Mouse (Mus musculus) WW6 (cell line): ENCODE results near the gene Nr1d1.

Experiments used
- DNase-seq: peaks from one replicate; pipeline ENCODE4 v3.0.0-alpha.2; 2013; ENCODE audit warnings: low read depth, low spot score

The Nr1d1 gene

DNA sequence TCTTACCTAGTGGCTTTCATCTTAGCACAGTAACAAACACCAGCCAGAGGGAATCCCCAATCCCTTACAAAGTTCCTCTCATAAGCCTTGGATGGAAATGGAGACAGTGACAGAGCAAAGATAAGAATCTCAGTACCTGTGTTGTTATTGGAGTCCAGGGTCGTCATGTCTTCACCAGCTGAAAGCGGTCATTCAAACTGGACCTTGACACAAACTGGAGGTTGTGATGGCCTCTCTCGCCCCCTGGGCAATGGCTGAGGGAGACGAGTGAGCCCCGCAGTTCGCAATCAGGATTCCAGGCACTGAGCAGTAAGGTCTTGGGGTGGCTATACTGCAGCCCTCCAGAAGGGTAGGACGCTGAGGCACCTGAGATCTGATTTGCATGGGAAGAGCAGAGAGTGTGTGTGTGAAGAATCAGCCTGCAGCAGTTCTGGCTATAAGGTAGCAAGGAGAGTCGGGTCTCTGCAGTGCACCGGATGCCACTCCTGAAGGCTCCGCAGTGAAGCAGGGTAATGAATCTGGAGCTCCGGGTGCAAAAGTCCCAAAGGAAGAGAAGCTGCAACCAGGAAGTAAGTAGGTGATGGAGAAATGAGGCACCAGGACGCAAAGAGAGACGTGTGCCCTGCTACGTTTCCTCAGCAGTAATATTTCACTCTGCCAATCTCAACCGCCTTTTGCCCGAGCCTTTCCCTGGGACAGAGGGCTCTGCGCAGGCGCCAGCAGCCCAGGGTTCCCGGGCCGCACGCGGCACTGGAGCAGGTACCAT is at the start of gene Nr1d1:
Nr1d1 (minus strand) TSS at position 752 of the 766 bp plus-strand sequence.
- DNase-seq: no peak

DNA sequence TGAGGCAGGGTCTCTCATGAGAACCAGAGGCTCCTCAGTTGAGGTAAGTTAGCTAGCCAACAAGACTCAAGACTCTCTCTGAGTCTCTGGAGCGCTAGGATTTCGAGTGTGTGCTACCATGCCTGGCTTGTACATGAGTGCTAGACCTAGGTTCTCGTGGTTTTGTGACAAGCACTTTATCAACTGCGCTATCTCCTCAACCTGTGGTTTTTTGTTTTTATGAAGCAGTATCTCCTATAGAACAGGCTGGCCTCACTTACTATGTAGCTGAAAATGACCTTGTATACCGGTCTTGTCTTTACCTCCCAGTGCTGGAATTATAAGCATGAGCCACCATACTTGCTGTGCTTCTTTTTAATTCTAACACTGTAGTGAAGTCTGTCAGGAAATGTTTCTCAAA is 45.8 kb upstream of the Nr1d1 start:
- no peak for DNase-seq

DNA sequence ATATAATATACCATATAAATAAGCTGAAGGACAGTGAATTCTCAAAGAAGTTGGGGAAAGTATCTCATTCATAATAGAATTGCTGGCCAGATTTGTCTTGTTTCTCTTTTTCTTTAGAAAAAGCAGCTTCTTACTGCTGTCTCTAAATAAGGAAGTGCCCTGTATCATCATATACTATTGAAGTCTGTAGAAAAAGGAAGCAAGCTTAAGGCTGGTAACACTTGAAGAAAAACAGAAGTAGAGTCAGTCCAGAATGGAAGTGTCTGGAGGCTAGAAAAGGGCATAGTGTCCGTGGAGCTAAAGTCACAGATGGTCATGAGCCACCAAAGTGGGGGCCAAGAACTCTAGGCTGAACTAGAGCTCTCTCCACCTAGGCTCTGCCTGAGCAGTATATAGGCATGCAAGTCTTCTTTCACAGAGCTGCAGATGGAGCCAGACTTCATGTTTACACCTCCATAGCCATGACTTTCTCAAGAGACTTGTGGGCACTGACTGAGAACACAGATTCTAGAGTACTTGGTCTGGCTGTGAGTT is 41.6 kb upstream of the Nr1d1 start:
- no peak for DNase-seq

DNA sequence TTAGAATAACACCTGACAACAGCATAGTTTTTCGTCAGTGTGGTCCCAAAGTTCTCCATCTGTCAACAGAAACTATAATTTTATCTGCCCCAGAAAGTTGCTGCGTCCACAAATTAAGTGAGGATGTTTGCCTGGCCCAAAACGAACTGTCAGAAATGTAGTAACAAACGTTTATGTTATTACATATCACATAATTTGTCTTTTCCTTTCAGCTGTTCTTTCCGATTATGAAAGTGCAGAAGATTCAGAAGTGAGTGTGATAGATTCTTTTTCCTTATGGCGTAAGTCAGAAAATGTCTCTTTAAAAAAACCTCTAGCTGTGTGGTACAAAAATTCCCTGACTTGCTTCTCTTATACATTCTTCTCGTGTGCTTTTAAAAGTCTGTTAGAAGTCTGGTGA is 35.6 kb upstream of the Nr1d1 start:
- DNase-seq: no peak

DNA sequence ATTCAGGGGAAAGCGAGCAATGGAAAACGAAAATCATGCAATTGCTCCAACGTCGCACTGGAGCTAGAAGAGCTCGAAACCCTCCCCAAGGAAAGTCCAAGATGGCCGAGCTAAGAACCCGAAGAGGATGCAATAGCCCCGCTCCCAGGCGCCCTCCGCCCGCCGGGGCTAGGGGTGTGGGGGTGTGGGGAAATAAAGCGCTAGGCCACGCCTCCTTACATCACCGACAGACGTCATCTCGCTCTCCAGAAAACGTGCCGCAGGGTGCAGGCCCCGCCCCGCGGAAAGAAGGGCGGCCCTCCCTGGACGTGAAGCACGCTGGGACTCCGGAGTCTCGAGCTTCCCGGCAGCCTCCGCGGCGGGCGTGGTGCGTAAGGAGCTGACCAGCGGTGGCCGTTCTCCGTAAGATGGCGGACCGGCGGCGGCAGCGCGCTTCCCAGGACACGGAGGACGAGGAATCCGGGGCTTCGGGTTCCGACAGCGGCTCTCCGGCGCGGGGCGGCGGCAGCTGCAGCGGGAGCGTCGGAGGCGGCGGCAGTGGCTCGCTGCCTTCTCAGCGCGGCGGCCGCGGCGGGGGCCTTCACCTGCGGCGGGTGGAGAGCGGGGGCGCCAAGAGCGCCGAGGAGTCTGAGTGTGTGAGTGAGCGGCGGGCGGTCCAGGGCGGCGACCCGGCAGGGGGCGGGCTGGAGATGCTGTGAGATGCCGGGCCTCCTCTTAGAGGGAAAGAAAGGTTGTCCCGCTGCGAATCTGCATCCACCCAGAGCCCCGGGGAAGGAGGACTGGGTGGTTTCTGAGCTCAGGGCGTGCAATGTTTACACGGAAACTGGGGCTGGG is 34.5 kb upstream of the Nr1d1 start:
- peak; percentile 100 for DNase-seq

DNA sequence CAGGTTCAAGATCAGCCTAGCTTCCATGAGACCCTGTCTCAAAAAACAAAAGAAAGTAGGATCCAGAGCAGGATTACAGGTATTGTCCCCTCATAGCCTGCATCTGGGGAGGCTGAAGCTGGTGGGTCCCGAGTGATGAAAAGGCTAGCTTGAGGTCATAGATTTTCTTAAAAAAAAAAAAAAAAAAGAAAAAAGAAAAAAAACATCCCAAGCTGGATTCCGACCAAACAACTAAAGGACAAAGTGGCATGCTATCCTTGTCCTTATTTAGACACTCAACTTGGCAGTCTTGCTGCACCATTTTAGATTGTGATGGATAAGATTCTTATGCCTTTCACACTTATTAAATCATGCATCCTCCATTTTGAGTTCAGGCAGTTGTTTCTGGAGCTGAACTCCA is 33.3 kb upstream of the Nr1d1 start:
- no peak for DNase-seq

DNA sequence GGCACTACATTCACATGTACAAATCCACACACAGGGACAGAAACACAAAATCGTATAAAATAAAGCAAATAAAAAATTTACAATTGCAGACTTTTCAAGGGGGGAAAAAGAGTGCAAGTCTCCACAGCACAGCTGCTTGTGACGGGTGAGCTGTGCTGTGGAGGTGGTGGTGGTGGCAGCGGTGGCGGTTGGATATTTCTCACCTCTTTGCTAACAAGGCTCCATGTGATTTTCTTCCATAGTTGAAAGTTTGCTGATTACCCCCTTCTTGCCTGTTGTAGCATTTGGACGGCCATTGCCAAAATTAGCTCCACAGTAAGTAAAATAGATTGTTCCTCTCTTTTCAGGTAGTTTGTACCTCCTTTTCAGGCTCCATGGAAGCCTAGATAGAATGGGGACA is 29.5 kb upstream of the Nr1d1 start, which contains the start of gene Casc3:
Casc3 (plus strand) TSS at position 301 of the 400 bp plus-strand sequence.
- no peak for DNase-seq

DNA sequence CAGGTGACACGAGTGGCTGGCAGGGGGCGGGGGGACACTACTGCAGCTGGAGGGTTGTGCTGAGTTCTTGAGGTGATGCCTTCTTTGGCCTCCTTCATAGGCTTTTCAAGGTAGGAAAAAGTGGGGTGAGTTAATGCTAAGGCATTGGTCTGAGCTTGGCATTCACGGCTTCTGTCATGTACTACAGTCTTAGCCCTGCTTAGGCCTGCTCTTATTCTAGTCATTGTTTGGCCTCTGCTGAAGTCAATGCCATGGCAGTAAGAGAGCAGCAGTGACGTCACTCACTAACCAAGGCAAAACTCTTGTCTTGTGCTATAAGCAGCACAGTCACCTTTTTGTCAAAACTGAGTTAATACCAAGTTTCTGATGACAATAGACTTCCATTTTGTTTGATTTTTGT is 22.8 kb upstream of the Nr1d1 start:
- DNase-seq: no peak

DNA sequence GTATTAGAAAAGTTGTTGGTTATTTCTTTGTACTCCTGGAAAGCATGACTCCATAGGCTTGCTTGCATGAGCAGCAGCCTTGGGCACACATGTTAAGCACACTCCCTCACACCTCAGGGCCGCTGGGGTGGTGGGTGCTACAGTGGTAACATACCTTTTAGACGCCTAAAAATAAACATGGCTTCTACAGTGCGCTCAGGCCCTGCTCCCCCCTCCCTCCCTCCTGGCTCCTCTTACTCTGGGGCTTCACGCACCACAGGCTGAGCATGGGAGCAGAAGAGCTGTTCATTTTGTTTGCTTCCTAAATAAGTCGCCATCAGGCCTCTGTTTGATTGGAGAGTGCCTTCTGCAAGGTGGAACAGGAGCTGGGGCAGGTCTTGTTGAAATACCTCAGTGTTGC is 22.2 kb upstream of the Nr1d1 start:
- no peak for DNase-seq

DNA sequence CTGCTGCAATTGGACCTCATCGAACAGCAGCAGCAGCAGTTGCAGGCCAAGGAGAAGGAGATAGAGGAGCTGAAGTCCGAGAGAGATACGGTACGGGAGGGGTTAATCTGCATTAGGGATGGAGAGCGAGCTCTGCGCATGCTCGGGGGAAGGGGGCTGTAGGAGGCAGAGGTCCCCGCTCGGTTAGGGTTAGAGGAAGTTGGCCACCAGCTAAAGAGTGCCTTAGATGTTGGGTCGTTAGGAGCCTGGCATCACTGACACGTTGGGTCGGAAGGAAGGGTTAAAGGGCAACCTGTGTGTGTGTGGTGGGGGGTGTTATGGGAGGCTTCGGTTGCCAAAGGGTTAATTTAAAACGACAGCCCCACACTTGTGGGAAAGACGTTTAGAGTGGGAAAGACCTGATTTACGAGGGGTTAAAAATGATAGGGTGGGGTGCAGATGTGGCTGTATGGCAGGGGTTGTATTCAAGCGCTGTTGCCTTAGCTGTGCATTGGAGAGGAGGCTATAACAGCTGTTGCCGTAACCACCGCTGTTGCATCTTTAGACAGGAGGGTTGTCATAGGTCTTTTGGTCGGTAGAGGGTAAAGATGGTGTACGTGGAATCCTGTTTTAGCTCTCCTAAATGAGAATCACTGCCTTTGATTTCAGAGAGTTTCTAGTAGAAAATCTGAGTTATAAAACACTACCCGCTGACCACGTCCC is 21.5 kb upstream of the Nr1d1 start:
- no peak for DNase-seq

DNA sequence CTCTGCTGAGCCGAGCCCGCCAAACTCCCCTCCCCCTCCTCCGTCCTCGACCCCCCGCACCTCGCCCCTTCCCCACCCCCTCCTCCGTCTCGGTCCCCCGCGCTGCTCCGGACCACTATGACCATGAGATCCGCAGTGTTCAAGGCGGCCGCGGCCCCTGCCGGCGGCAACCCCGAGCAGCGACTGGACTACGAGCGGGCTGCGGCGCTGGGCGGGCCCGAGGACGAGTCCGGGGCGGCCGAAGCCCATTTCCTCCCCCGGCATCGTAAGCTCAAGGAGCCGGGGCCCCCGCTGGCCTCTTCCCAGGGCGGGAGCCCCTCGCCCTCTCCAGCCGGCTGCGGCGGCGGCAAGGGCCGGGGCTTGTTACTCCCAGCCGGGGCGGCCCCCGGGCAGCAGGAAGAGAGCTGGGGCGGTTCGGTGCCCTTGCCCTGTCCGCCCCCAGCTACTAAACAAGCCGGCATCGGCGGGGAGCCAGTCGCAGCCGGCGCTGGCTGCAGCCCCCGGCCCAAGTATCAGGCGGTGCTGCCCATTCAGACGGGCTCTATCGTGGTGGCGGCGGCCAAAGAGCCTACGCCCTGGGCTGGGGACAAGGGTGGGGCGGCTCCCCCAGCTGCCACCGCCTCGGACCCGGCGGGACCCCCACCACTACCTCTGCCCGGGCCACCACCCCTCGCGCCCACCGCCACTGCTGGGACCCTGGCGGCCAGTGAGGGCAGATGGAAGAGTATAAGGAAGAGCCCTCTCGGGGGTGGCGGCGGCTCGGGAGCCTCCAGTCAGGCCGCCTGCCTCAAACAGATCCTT is 20.8 kb upstream of the Nr1d1 start:
- DNase-seq: no peak

DNA sequence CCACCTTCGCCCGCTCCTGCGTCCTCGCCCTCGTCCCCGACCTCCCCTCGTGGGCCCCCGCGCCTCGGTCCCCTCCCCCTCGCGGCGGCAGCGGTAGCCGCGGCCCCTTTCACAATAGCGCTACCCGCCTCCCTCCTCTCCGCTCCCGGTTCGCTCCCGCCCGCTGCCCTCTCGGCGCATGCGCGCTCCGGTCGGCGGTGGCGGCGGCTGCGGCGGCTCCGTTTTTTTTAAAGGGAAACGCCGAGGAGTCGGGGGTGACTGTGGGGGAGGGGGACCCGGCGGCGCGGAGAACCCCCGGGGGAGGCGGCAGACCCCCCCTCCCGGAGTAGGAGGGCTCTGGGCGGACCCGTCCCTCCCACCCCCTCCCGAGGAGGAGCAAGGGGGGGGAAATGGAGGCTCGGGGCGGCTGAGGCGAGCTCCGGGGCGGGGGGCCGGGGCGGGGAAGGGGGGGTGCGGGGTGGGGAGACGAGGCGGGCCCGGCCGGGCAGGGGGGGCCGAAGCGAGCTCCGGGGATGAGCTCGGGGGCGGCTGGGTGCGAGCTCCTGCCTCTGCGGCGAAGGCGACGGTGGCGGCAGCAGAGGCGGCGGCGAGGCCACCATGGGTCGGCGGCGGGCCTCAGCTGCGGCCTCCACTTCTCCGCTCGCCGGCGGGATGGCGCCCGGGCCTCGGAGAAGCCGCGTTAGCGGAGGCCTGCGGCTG is 20.0 kb upstream of the Nr1d1 start, which contains the start of gene Msl1:
Msl1 (plus strand) TSS at position 502 of the 699 bp plus-strand sequence.
- DNase-seq: no peak

DNA sequence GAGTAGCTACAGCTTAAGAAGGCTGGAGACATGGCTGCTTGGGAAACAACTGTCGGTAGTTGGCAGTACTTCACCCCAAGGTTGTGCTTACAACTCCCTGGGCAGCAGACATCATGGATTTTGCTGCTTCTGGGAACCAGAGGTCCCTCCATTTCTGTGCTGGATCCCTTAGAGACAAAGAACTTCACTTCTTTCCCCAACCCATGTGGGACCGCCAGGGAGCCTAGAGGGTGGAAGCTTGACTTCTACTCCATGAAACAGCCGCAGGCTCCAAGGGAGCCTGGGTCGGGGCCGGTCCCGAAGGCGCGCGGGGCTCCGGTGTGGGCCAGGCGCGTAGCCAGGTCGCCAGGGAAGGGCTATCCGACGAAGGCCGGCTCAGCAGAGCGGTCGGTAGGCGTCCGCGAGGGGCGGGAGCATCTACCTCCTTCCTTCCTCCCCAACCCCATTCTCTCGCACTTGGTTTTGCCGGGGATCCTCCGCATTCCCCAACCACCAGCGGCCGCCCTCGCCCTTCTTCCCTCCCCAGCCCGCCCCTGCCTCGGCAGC is 19.4 kb upstream of the Nr1d1 start:
- DNase-seq: no peak

DNA sequence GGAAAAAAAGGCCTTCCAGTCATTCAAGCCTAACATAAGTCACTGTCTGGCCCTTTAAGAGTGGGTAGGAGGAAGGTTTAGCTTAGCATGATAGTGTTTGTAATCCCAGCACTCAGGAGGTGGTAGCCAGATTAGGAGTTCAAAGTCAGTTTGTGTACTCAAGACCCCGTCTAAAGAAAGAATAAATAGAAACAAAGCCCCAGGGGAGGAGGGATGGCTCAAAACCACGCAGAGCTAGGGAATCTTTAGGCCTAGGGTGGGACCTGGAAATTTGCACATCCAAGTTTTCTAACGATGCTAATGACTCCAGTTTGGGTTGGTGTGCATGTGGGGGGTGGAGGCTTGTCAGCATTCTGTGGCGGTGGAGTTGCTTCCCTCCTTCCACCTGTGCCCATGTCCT is 16.9 kb upstream of the Nr1d1 start:
- no peak for DNase-seq

DNA sequence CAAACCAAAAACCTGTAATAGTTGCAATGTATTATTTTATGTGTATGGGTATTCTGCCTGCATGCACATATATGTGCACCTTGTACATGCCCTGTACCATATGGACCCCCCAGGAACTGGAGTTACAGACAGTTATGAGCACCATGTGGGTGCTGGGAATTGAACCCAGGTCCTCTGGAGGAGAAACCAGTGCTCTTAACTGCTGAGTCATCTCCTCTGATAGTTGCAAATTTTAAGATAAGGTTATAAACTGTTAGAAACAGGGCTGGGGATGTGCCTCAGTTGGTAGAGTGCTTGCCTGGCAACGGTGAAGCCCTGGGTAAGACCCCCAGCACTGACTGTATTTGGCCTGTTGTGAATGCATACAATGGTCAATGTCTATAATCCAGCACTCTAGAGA is 16.3 kb upstream of the Nr1d1 start:
- no peak for DNase-seq

DNA sequence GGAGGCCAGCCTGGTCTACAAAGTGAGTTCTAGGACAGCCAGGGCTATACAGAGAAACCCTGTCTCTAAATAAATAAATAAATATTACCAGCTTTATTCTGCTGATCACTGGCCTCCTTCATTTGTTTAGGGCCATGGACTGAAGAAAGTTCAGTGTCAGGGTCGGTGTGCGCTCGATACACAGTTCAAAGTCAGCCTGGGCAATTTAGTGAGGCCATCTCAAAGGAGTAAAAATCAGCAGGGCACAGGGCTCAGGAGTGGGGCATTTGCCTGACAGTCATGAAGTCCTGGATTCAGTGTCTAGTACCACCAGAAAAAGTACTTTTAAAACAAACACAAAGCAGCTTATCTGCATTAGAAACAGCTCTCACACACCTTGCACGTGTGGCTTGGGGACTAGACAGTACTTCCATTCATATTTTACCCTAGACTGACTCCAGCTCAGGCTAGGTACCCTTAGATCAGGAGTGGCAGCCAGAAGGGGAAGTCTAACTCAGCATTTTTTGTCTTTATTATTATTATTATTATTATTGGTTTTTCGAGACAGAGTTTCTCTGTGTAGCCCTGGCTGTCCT is 15.6 kb upstream of the Nr1d1 start:
- DNase-seq: no peak

DNA sequence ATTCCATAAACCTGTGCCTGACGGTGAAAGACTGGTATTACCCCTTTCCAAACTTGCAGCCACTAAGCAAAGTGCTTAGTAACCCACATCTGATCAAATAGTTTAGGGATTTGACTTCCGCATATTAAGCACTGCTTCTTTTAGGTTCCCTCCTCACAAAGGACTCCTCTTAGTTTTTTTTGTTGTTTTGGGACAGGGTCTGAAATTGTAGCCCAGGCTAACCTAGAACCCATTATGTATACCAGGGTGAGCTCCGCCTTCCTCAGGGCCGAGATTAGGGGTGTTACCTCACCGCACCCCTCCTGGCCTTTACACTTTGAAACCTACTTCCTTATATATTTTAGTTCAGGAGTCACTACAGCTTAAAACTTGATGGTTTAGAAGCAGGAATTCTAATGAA is 14.7 kb upstream of the Nr1d1 start:
- no peak for DNase-seq

DNA sequence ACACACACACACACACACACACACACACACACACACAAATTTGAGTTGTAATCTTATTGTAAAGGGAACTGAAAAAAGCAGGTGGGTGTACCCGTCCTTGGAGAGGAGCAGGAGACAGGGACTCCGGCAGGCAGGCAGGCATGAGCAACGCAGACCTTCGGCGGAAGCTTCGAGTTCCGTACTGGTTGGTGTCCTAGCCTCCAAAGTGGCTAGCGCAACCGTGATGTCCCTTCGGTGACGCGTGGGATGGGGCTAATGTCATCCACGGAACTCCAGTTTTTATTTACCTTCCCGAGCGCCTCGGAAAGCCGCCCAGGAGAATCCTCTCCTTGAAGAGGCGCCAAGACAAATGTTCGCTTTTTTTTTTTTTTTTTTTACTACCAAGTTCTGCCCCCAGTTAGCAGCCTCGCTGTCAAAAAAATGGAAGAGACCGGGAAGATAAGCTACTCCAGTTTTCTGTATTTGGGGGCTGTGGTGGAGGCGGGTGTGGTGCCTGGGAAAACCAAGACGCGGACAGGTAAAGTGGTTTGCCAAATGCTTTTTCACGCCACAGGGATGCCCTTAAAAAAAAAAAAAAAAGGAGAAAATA is 14.2 kb upstream of the Nr1d1 start:
- no peak for DNase-seq

DNA sequence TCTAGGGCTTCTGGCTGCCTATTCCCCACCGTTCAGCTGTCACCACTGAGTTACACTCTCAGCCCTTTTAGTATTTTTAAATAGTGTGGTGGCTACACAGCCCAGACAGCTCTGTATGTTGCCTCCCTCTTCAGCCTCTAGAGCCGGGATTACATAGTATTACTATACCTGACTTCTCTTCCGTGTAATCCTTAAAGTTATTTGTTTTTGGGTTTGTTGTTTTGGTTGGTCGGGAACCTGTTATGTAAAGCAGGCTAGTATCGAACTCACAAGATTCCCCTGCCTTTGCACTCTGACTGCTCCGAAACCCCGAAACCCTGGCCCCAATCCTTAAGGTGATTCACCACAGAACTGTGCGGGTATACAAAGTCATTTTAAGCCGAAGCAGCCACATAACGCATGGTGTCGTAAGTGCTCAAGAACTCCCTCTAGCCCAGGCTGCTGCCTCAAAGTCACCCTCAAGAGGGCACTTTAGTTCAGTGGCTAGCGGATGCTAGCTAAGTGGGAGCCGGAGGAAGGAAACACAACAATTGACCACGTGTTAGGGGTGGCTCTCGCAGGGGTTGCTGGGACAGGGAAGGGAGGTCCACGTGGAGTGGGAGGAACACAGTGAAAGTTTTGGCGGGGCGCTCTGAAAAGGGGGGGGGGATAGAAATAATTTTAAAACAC is 13.6 kb upstream of the Nr1d1 start:
- DNase-seq: peak; percentile 84
